Mouse (Mus musculus): ENCODE measurements around the gene Bloc1s5. TPM values are rescaled to one million over a fixed set of nuclear protein-coding genes. Genes with fewer than 3 reads are reported as not detected.

The Bloc1s5 gene
- polyA plus RNA-seq, 1 experiment from 2014 or later: 13.2 TPM

DNA sequence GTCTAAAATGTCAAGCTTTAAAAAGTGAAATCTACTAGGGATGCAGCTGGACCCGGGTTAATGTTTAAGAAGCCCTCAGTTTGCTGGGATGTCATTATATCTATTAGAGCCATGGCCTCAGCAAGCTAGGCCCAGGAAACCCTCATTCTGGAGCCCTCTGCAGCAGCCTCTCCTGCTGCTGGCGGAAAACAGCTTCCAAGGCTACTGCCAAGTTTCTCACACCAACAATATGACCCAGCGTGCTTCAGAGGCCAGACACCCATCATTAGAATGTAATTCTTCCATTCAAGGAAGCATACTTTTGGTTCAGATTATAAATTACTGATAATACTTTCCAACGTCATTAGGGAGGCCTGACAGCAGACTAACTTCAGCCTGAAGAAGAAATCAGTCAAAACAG, 18.0 kb downstream of the Bloc1s5 start:
- no peaks in the 10 kb centered on the region for H3K27me3 ChIP-seq
- ChIA-PET CTCF (interaction anchor here (0.7 kb wide), 1 partner anchor 9 kb away, joined by 4 read pairs; no protein-coding TSS in a partner anchor), POLR2A (no interaction called here)
- in situ Hi-C loops (cut with MboI; ENCODE audit: low pct_unique_long_range_greater_than_20kb): no loop called here
- no peak for TF ChIP-seq CTCF (IDR thresholded peaks at IDR 0.05)
- no peak for ATAC-seq
- no peak for DNase-seq (ENCODE audit: low read depth, low spot score)

DNA sequence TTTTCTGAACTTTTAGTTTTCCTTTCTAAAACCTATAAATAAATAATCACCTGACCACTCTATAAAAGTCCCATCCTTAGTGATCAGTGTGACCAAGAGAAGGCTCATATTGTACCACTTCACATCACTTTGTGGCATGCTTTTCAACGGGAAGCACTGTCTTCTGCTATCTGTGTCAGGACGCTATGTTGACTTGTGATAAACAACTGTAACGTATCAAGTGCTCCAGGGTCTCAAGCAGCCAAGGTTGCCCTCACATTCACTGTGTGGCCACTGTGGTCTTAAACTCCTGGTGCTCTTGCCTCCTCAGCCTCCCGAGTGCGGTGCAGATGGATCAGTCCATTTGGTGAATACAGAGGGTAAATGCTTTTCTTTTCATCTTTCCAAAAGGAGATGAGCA, 19.3 kb downstream of the Bloc1s5 start:
- ChIA-PET CTCF (no interaction called here), POLR2A (interaction anchor here (0.5 kb wide), 1 partner anchor 33 kb away, joined by 4 read pairs; no protein-coding TSS in a partner anchor)
- no peak for TF ChIP-seq CTCF (IDR thresholded peaks at IDR 0.05)
- H3K27me3 ChIP-seq: no peaks in the 10 kb centered on the region
- in situ Hi-C loops (cut with MboI; ENCODE audit: low pct_unique_long_range_greater_than_20kb): no loop called here
- no peak for DNase-seq (ENCODE audit: low read depth, low spot score)
- ATAC-seq: no peak

DNA sequence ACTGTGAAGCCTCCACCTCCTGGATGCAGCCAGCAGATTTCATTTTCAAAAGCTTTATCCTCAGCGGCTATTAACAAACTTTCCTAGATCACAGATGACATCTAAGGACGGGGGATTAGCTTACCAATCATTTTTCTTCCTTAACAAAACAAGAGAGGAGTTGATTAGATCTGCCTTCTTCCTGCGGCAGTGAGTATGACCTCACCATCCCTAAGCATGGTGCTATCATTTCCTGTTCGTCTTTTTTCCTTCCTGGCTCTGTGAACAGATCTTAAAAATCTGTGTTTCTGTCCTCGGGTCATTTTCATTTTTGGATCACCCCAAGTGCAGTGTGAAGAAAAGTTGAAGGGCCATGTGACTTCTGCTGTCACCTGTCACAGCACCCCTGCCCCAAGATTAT, 20.6 kb downstream of the Bloc1s5 start:
- no peaks in the 10 kb centered on the region for H3K27me3 ChIP-seq
- ATAC-seq (no peak), DNase-seq (ENCODE audit: low read depth, low spot score) (no peak)
- ChIA-PET POLR2A (no interaction called here), CTCF (no interaction called here)
- TF ChIP-seq CTCF (IDR thresholded peaks at IDR 0.05): no peak
- in situ Hi-C loops (cut with MboI; ENCODE audit: low pct_unique_long_range_greater_than_20kb): no loop called here

DNA sequence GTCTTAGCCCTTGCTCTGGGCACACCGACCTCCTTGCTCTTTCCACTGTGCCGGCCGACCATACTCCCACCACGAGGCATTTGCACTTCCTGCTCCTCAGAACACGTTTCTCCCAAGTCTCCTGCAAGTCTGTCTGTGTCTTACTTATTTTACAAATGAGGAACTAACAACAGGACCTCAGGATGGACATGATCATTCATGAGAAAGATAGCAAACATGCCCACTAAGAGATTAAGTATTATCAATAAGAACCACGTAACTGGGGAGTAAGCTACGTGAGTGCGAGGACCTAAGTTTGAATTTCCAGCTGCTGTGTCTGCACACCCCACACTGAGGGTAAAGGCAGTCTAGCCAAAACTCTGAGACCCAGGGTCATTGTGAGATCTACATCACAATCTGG, 21.3 kb downstream of the Bloc1s5 start:
- no peak for TF ChIP-seq CTCF (IDR thresholded peaks at IDR 0.05)
- ChIA-PET CTCF (no interaction called here), POLR2A (no interaction called here)
- in situ Hi-C loops (cut with MboI; ENCODE audit: low pct_unique_long_range_greater_than_20kb): no loop called here
- ATAC-seq (no peak), DNase-seq (ENCODE audit: low read depth, low spot score) (no peak)
- no peaks in the 10 kb centered on the region for H3K27me3 ChIP-seq

DNA sequence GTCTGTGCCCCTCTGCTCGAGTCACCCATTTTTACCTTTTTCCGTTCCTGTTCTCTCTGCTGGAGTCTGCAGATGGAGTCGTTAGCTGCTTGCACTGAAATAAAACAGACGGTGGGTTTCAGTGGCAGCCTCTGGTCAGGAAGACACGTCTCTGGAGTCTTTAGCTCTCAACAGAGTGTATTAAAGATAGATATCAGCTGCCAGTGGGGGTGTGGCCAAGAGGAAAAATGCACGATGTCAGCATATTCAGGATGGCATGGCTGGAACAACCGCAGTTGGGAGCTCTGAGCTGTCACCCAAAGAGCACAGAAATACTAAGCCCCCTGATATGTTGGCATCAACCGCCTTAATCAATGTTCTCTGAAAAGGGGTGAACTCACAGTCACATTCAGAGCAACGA, 22.3 kb downstream of the Bloc1s5 start:
- ATAC-seq: no peak
- in situ Hi-C loops (cut with MboI; ENCODE audit: low pct_unique_long_range_greater_than_20kb): no loop called here

GRCm38 (mm10) chr13:38612179-38612578, 22.7 kb downstream of the Bloc1s5 start:
- in situ Hi-C loops (cut with MboI; ENCODE audit: low pct_unique_long_range_greater_than_20kb): no loop called here
- DNase-seq (ENCODE audit: low read depth, low spot score): no peak
- no peak for ATAC-seq
- ChIA-PET CTCF (interaction anchor here (0.7 kb wide), 1 partner anchor 19 kb away, joined by 3 read pairs; no protein-coding TSS in a partner anchor), POLR2A (no interaction called here)
- peak; percentile 51 for TF ChIP-seq CTCF (IDR thresholded peaks at IDR 0.05)
- no peaks in the 10 kb centered on the region for H3K27me3 ChIP-seq

More for the DNA sequence above, 22.3 kb downstream of the Bloc1s5 start:
- DNase-seq (ENCODE audit: low read depth, low spot score): no peak
- ChIA-PET POLR2A (no interaction called here), CTCF (interaction anchor here (0.7 kb wide), 1 partner anchor 19 kb away, joined by 3 read pairs; no protein-coding TSS in a partner anchor)
- no peaks in the 10 kb centered on the region for H3K27me3 ChIP-seq
- TF ChIP-seq CTCF (IDR thresholded peaks at IDR 0.05): no peak

DNA sequence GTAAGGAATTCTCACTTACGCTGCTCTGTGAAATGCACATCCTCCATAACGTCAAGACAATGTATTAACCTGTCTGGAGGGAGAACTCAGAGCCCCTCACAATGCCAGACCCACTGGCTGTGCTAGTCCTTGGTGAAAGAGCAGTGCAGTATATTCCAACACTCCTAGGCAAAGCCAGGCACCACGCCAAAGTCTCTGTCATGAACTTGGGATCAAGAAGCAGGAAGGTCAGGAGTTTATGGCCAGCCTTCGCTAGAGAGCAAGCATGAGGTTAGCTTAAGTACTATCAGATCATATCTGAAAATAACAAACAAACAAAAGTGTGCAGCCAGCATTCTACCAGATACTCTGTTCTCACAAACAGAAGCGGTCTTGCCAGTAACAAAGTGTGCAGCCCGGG, 24.6 kb downstream of the Bloc1s5 start:
- in situ Hi-C loops (cut with MboI; ENCODE audit: low pct_unique_long_range_greater_than_20kb): no loop called here
- H3K27me3 ChIP-seq: no peaks in the 10 kb centered on the region
- ChIA-PET POLR2A (no interaction called here), CTCF (no interaction called here)
- DNase-seq (ENCODE audit: low read depth, low spot score) (no peak), ATAC-seq (no peak)
- TF ChIP-seq CTCF (IDR thresholded peaks at IDR 0.05): no peak

- ChIA-PET POLR2A (no interaction called here), CTCF (no interaction called here)
- no peak for DNase-seq (ENCODE audit: low read depth, low spot score)
- in situ Hi-C loops (cut with MboI; ENCODE audit: low pct_unique_long_range_greater_than_20kb): no loop called here
- TF ChIP-seq CTCF (IDR thresholded peaks at IDR 0.05): no peak
- ATAC-seq: no peak
- H3K27me3 ChIP-seq: no peaks in the 10 kb centered on the region
Measured at GRCm38 (mm10) chr13:38607130-38607529, 27.8 kb downstream of the Bloc1s5 start.

DNA sequence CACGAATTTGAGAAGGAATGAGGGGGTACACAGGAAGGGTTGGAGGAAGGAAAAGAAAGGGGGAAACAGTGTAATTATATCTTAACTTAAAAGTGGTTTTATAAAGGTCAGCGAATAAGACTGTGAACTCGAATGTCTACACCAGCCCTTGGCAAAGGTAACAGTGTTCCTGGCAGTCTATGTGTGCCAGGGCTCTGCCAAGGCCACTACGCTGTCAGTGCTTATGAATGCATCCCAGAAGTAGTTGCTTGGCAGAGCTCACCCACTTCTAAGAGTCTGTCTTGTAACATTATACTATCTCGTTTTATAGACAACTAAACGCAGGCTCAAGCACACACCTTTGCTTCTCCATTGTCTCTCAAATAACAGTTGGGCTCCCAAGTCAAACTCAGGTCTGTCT, 29.6 kb downstream of the Bloc1s5 start:
- ATAC-seq: no peak
- in situ Hi-C loops (cut with MboI; ENCODE audit: low pct_unique_long_range_greater_than_20kb): no loop called here
- ChIA-PET CTCF (no interaction called here), POLR2A (no interaction called here)
- no peak for TF ChIP-seq CTCF (IDR thresholded peaks at IDR 0.05)
- no peak for DNase-seq (ENCODE audit: low read depth, low spot score)
- no peaks in the 10 kb centered on the region for H3K27me3 ChIP-seq

- ChIA-PET CTCF (no interaction called here), POLR2A (no interaction called here)
- ATAC-seq: no peak
- DNase-seq (ENCODE audit: low read depth, low spot score): no peak
- in situ Hi-C loops (cut with MboI; ENCODE audit: low pct_unique_long_range_greater_than_20kb): no loop called here
- no peaks in the 10 kb centered on the region for H3K27me3 ChIP-seq
- no peak for TF ChIP-seq CTCF (IDR thresholded peaks at IDR 0.05)
Measured at GRCm38 (mm10) chr13:38602966-38603365, 31.9 kb downstream of the Bloc1s5 start.

- no peak for ATAC-seq
- in situ Hi-C loops (cut with MboI; ENCODE audit: low pct_unique_long_range_greater_than_20kb): no loop called here
- CTCF ChIA-PET: no interaction called here
Measured at GRCm38 (mm10) chr13:38602243-38602832, 32.6 kb downstream of the Bloc1s5 start.

DNA sequence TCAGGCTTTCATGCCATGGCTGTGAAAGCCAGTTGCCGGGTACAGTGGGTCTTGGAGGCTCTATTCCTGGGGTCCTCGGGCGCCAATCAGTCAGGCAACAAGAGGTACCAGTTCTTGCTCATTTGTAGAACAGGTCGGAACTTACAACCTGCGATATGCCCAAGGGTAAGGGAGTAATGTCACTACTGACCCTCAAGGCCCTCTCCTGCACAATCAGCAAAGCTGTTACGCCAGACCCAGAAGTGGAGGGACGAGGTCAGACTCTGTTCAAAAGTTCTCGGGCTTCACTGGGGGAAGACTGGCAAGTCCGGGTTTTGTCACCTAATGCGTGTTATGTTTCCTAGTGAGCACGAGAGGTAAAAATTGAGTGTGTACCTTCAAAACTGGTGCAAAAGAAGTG, 34.1 kb downstream of the Bloc1s5 start:
- TF ChIP-seq CTCF (IDR thresholded peaks at IDR 0.05): no peak
- CTCF ChIA-PET: no interaction called here
- ATAC-seq: no peak
- in situ Hi-C loops (cut with MboI; ENCODE audit: low pct_unique_long_range_greater_than_20kb): no loop called here
- POLR2A ChIA-PET: no interaction called here
- no peaks in the 10 kb centered on the region for H3K27me3 ChIP-seq
- DNase-seq (ENCODE audit: low read depth, low spot score): no peak

More at GRCm38 (mm10) chr13:38602243-38602832, 32.6 kb downstream of the Bloc1s5 start:
- DNase-seq (ENCODE audit: low read depth, low spot score): no peak
- H3K27me3 ChIP-seq: no peaks in the 10 kb centered on the region
- POLR2A ChIA-PET: no interaction called here
- TF ChIP-seq CTCF (IDR thresholded peaks at IDR 0.05): no peak
